Mouse (Mus musculus): Measurements from ENCODE around the gene Hus1. TPM values are rescaled to one million over a fixed set of nuclear protein-coding genes. Genes with fewer than 3 reads are reported as not detected.
A peak's percentile ranks its signal among the peaks of the same experiment; 100 is the strongest.

Gene Hus1
- polyA plus RNA-seq, 1 experiment from 2014 or later, result 25.6 TPM

- peak overlapping the region; percentile 71 for H3K27ac ChIP-seq (ENCODE audit: low read depth)
- H3K4me3 ChIP-seq (ENCODE audit: low read depth, low read length), result no peak overlapping the region
- DNase-seq, result peak; percentile 73
- peaks cover 4% of the 10 kb centered on the region; the same call in 1 of the 2 replicates for H3K4me1 ChIP-seq (ENCODE audit: insufficient read depth)
- WGBS, result 56% methylated on average over 10 of the region's 10 CpGs
- TF ChIP-seq CTCF (IDR thresholded peaks at IDR 0.05; ENCODE audit: low read depth), result no peak
- peak; percentile 73 for ATAC-seq (ENCODE audit: insufficient read depth)
- H3K9me3 ChIP-seq (ENCODE audit: low read depth, low read length), result no peaks in the 10 kb centered on the region
- H3K9ac ChIP-seq, result no peak overlapping the region
- H3K4me2 ChIP-seq, result no peak overlapping the region
- H3K36me3 ChIP-seq (ENCODE audit: insufficient read depth), result no peaks in the 10 kb centered on the region
- no peaks in the 10 kb centered on the region for H3K27me3 ChIP-seq (ENCODE audit: insufficient read depth, low read length)
Measured at GRCm38 (mm10) chr11:8958572-8958971, 52.4 kb downstream of the Hus1 start.

- Histone ChIP-seq H3K9me3 (ENCODE audit: low read depth, low read length) (no peaks in the 10 kb centered on the region), H3K27ac (ENCODE audit: low read depth) (peak overlapping the region; percentile 88), H3K36me3 (ENCODE audit: insufficient read depth) (no peaks in the 10 kb centered on the region), H3K4me1 (ENCODE audit: insufficient read depth) (peaks cover 4% of the 10 kb centered on the region; the same call in 1 of the 2 replicates), H3K4me3 (ENCODE audit: low read depth, low read length) (no peak overlapping the region), H3K9ac (no peak overlapping the region), H3K27me3 (ENCODE audit: insufficient read depth, low read length) (no peaks in the 10 kb centered on the region), H3K4me2 (no peak overlapping the region)
- WGBS, result 30% methylated on average over 4 of the region's 4 CpGs
- peak; percentile 42; the same call in 1 of the 2 replicates for ATAC-seq (ENCODE audit: insufficient read depth)
- TF ChIP-seq CTCF (IDR thresholded peaks at IDR 0.05; ENCODE audit: low read depth), result no peak
- DNase-seq, result no peak
Measured at GRCm38 (mm10) chr11:8958108-8958507, 52.9 kb downstream of the Hus1 start.

GRCm38 (mm10) chr11:8957023-8957422, 54.0 kb downstream of the Hus1 start:
- no peak overlapping the region for H3K4me3 ChIP-seq (ENCODE audit: low read depth, low read length)
- DNase-seq (peak; percentile 34), ATAC-seq (ENCODE audit: insufficient read depth) (no peak)
- peaks cover 4% of the 10 kb centered on the region; the same call in 1 of the 2 replicates for H3K4me1 ChIP-seq (ENCODE audit: insufficient read depth)
- no peaks in the 10 kb centered on the region for H3K36me3 ChIP-seq (ENCODE audit: insufficient read depth)
- no peaks in the 10 kb centered on the region for H3K9me3 ChIP-seq (ENCODE audit: low read depth, low read length)
- TF ChIP-seq CTCF (IDR thresholded peaks at IDR 0.05; ENCODE audit: low read depth), result peak; percentile 75
- 68% methylated on average over 6 of the region's 6 CpGs for WGBS
- H3K4me2 ChIP-seq, result no peak overlapping the region
- H3K9ac ChIP-seq, result no peak overlapping the region
- no peak overlapping the region for H3K27ac ChIP-seq (ENCODE audit: low read depth)
- no peaks in the 10 kb centered on the region for H3K27me3 ChIP-seq (ENCODE audit: insufficient read depth, low read length)

DNA sequence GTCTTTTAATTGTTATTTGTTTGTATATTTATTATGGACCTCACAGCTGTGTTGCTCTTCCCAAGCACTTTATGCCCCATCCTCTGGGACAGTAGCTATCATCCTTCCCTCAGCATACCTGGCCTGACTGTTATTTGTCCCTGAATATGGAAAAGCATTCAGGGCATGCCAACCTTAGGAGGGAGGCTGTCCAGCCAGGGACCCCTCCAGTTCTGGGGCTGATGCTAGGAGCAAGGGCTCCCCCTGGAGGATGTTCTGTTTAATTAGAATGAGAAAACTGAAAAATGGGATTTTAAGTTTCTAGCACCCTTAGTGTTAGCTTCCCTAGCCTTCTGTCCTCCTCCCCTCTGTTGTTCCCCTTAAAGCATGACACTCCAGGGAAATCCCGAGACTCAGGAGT, 55.3 kb downstream of the Hus1 start:
- WGBS, result 0% methylated on average over 1 of the region's 1 CpGs
- TF ChIP-seq CTCF (IDR thresholded peaks at IDR 0.05; ENCODE audit: low read depth), result peak; percentile 78

GRCm38 (mm10) chr11:8949765-8950430, 61.1 kb downstream of the Hus1 start:
- Histone ChIP-seq H3K4me3 (ENCODE audit: low read depth, low read length) (no peak overlapping the region), H3K27ac (ENCODE audit: low read depth) (peak overlapping the region; percentile 97), H3K36me3 (ENCODE audit: insufficient read depth) (no peaks in the 10 kb centered on the region), H3K9ac (no peak overlapping the region; the same call in 1 of the 2 replicates), H3K27me3 (ENCODE audit: insufficient read depth, low read length) (no peaks in the 10 kb centered on the region), H3K4me1 (ENCODE audit: insufficient read depth) (peaks cover 17% of the 10 kb centered on the region), H3K4me2 (no peak overlapping the region), H3K9me3 (ENCODE audit: low read depth, low read length) (no peaks in the 10 kb centered on the region)
- no peak for TF ChIP-seq CTCF (IDR thresholded peaks at IDR 0.05; ENCODE audit: low read depth)
- DNase-seq (peak; percentile 88), ATAC-seq (ENCODE audit: insufficient read depth) (peak; percentile 57)
- 28% methylated on average over 6 of the region's 6 CpGs for WGBS

More for the DNA sequence above, 55.3 kb downstream of the Hus1 start:
- H3K4me2 ChIP-seq, result no peak overlapping the region
- ATAC-seq (ENCODE audit: insufficient read depth) (peak; percentile 10; the same call in 1 of the 2 replicates), DNase-seq (peak; percentile 81)
- H3K4me1 ChIP-seq (ENCODE audit: insufficient read depth), result peaks cover 4% of the 10 kb centered on the region; the same call in 1 of the 2 replicates
- no peaks in the 10 kb centered on the region for H3K9me3 ChIP-seq (ENCODE audit: low read depth, low read length)
- no peaks in the 10 kb centered on the region for H3K27me3 ChIP-seq (ENCODE audit: insufficient read depth, low read length)
- H3K36me3 ChIP-seq (ENCODE audit: insufficient read depth), result no peaks in the 10 kb centered on the region
- H3K9ac ChIP-seq, result no peak overlapping the region
- no peak overlapping the region for H3K27ac ChIP-seq (ENCODE audit: low read depth)
- H3K4me3 ChIP-seq (ENCODE audit: low read depth, low read length), result no peak overlapping the region

DNA sequence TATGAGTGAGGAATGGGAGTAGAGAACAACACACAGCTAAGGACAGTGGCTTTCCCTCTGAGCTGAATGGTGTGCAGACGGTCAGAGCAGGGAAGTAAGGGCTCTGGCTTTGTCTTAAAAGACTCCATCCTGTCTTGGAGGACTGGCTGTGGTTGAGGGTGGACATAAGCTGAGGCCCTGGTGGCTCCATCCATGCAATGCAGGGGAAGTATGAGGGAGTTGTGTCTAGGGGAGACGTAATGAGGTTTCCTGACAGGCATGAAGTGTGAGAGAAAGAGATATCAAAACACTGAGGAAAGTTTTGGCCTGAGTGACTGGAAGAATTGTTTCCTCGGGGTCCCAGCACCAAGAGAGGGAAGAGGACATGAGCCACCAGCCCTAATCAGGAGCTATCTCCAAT, 62.1 kb downstream of the Hus1 start:
- Histone ChIP-seq H3K36me3 (ENCODE audit: insufficient read depth) (no peaks in the 10 kb centered on the region), H3K4me3 (ENCODE audit: low read depth, low read length) (no peak overlapping the region), H3K9me3 (ENCODE audit: low read depth, low read length) (no peaks in the 10 kb centered on the region), H3K27me3 (ENCODE audit: insufficient read depth, low read length) (no peaks in the 10 kb centered on the region), H3K27ac (ENCODE audit: low read depth) (peak overlapping the region; percentile 97), H3K4me1 (ENCODE audit: insufficient read depth) (peaks cover 17% of the 10 kb centered on the region), H3K4me2 (no peak overlapping the region), H3K9ac (no peak overlapping the region)
- ATAC-seq (ENCODE audit: insufficient read depth) (peak; percentile 80), DNase-seq (peak; percentile 76)
- WGBS, result 37% methylated on average over 3 of the region's 3 CpGs
- no peak; the same call in 1 of the 2 replicates for TF ChIP-seq CTCF (IDR thresholded peaks at IDR 0.05; ENCODE audit: low read depth)

DNA sequence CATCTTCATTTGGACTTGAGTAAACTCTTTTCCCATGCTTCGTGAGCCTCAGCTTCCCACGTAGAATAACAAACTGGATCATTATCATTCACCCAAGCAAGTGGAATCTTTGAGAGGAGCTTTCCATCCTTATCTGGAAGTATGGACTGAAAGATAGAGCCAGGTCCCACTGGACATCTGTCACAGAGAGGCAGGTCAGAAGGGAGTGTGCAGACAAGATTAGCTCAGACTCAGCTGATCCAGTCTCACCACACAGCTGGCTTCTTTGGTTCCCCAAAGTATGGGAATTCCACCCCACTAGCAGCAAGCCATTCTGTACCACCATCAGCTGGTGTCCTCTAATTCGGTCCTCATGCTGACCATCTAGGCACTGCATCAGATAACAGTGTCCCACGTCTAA, 66.9 kb downstream of the Hus1 start:
- H3K9ac ChIP-seq, result no peak overlapping the region
- ATAC-seq (ENCODE audit: insufficient read depth), result no peak
- no peak overlapping the region for H3K4me2 ChIP-seq
- no peaks in the 10 kb centered on the region for H3K36me3 ChIP-seq (ENCODE audit: insufficient read depth)
- DNase-seq, result no peak
- 73% methylated on average over 4 of the region's 4 CpGs for WGBS
- no peak overlapping the region for H3K4me3 ChIP-seq (ENCODE audit: low read depth, low read length)
- H3K27me3 ChIP-seq (ENCODE audit: insufficient read depth, low read length), result no peaks in the 10 kb centered on the region
- no peak overlapping the region for H3K27ac ChIP-seq (ENCODE audit: low read depth)
- H3K4me1 ChIP-seq (ENCODE audit: insufficient read depth), result peaks cover 7% of the 10 kb centered on the region
- no peak for TF ChIP-seq CTCF (IDR thresholded peaks at IDR 0.05; ENCODE audit: low read depth)
- H3K9me3 ChIP-seq (ENCODE audit: low read depth, low read length), result no peaks in the 10 kb centered on the region

Other genes starting within 250 kb of the Hus1 start
- gene Pkd1l1, start 37.9 kb downstream of the Hus1 start, polyA plus RNA-seq (2014; fragmentation: Nextera tagmentation; extraction: Ambion mirVana), result 0.08 and 0.20 TPM in 2 replicates
- 0.38 and 0.74 TPM in 2 replicates for gene Gm11992, start 37.4 kb upstream of the Hus1 start, polyA plus RNA-seq (2014; fragmentation: Nextera tagmentation; extraction: Ambion mirVana)
- gene Sun3, start 37.8 kb upstream of the Hus1 start, polyA plus RNA-seq (2014; fragmentation: Nextera tagmentation; extraction: Ambion mirVana), result not detected in 2 replicates
- gene Upp1, start 106.9 kb upstream of the Hus1 start, polyA plus RNA-seq (2014; fragmentation: Nextera tagmentation; extraction: Ambion mirVana), result 10.9 and 11.7 TPM in 2 replicates
- 0.01 and 0.08 TPM in 2 replicates for gene Abca13, start 180.8 kb upstream of the Hus1 start, polyA plus RNA-seq (2014; fragmentation: Nextera tagmentation; extraction: Ambion mirVana)

Measured in lung, embryonic 14.5 days (tissue).